Mouse (Mus musculus) lung, embryonic 16.5 days (tissue): ENCODE data around the gene Slc35g1. TPM values are rescaled to one million over a fixed set of nuclear protein-coding genes. Genes with fewer than 3 reads are reported as not detected.

Source experiments
- ATAC-seq: fragments of 200-750 bp; cut with Nextera tagmentation; 2 replicates; pipeline ENCODE4 v1.8.0; 2017; ENCODE audit warnings: low read depth, mild to moderate bottlenecking, moderate library complexity
- H3K27ac ChIP-seq: fragments of 300-500 bp; sonication (generic); 2 replicates; pipeline ENCODE4 v1.5.1; 2014; ENCODE audit warnings: mild to moderate bottlenecking, control low read depth, low read length
- H3K27me3 ChIP-seq: fragments of 300-500 bp; sonication (generic); 2 replicates; pipeline ENCODE4 v1.6.1; 2014; ENCODE audit warnings: low read depth, low read length, mixed read lengths; ENCODE audit not compliant: control insufficient read depth, insufficient read depth
- H3K36me3 ChIP-seq: fragments of 300-500 bp; sonication (generic); 2 replicates; pipeline ENCODE4 v1.6.1; 2014; ENCODE audit warnings: low read length; ENCODE audit not compliant: control insufficient read depth, insufficient read depth
- H3K4me1 ChIP-seq: fragments of 300-500 bp; sonication (generic); replicated peaks from 2 replicates; pipeline ENCODE4 v1.6.1; 2014; ENCODE audit warnings: low read length, mixed read lengths; ENCODE audit not compliant: control insufficient read depth, insufficient read depth
- H3K4me2 ChIP-seq: fragments of 300-500 bp; sonication (generic); 2 replicates; pipeline ENCODE4 v1.6.1; 2014; ENCODE audit warnings: low read depth, low read length, control low read depth
- H3K4me3 ChIP-seq: fragments of 300-500 bp; sonication (generic); 2 replicates; pipeline ENCODE4 v1.5.1; 2014; ENCODE audit warnings: mild to moderate bottlenecking, low read length, control low read depth
- H3K9ac ChIP-seq: fragments of 300-500 bp; sonication (generic); 2 replicates; pipeline ENCODE4 v1.6.1; 2014; ENCODE audit warnings: low read length, control low read depth
- H3K9me3 ChIP-seq: fragments of 300-500 bp; sonication (generic); 2 replicates; pipeline ENCODE4 v1.6.1; 2016; ENCODE audit warnings: low read length; ENCODE audit not compliant: control insufficient read depth
- WGBS: fragments of 180-500 bp; shearing (Covaris S2); extraction: QIAGEN DNeasy Blood & Tissue Kit; methylation state at CpG from one replicate; pipeline ENCODE4 v1.1.7; 2014; 5-methylcytosine and 5-hydroxymethylcytosine counted together
- polyA plus RNA-seq: library from polyadenylated mRNA; unstranded; fragments of >200 nt; fragmentation: Nextera tagmentation; extraction: Ambion mirVana; gene quantifications from 2 replicates; pipeline ENCODE4 v1.2.1, GENCODE M21; 2015

Slc35g1 gene
- polyA plus RNA-seq, 1 experiment from 2014 or later: 2.9 TPM

DNA sequence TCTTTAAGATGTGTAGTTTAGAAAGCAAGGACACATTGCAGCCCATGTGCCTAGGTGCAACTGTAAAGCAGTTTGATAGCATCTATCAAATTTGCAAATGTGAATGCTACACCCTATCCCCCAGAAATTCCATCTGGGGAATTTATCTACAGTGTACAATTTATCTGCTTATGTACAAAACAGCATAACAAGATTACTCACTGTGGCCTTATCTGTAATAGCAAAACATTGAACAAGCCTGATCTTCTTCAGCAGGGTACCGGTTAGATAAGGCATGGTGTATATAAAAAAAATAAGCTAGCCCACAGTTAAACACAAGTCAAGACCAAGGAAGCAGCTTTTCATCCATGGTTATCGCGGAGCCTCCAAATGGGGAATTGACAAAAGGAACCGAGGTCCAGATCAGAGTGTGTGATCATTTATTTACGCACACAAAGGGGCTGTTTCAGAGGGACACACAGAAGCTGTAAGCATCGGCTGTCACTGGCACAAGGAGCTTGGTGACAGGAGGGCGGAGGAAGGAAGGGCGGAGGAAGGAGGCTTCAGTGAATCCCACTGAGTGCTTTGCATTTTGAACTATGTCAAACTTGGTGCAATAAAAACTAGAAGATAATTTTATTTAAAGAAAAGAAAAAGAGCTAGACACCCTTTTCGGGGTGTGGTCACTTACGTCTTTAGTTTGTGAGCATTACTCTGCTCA, 14.7 kb downstream of the Slc35g1 start:
- no peaks in the 10 kb centered on the region for H3K27me3 ChIP-seq
- H3K4me1 ChIP-seq: no peaks in the 10 kb centered on the region
- 78% methylated on average over 10 of the region's 10 CpGs for WGBS
- no peak for ATAC-seq
- H3K9ac ChIP-seq: no peak overlapping the region
- no peaks in the 10 kb centered on the region for H3K36me3 ChIP-seq
- no peaks in the 10 kb centered on the region for H3K9me3 ChIP-seq
- H3K4me3 ChIP-seq: no peak overlapping the region
- H3K27ac ChIP-seq: no peak overlapping the region
- no peak overlapping the region for H3K4me2 ChIP-seq

DNA sequence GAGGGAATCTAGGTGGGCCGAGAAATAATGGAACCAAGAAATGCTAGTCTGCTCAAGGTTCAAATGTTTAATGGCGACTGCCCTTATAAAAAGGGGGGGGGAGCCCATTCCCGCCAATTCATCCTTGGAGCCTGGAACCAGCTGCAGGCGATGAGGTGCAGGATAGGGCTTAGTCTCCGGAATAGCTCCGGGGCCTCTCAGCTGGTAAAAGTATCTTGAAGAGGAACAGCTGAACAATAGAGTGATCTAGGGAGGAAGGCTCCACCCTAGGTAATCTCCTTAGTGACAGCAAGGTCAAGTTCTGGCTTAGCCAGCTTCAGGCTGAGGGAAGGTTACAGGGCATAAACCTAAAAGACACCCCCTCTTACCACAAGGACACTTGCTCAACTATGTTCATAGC, 18.1 kb downstream of the Slc35g1 start:
- Histone ChIP-seq H3K4me2 (no peak overlapping the region), H3K9me3 (no peaks in the 10 kb centered on the region), H3K4me3 (no peak overlapping the region), H3K9ac (no peak overlapping the region), H3K4me1 (peaks cover 2% of the 10 kb centered on the region), H3K27me3 (no peaks in the 10 kb centered on the region), H3K36me3 (no peaks in the 10 kb centered on the region), H3K27ac (no peak overlapping the region)
- 81% methylated on average over 6 of the region's 6 CpGs for WGBS
- no peak for ATAC-seq

DNA sequence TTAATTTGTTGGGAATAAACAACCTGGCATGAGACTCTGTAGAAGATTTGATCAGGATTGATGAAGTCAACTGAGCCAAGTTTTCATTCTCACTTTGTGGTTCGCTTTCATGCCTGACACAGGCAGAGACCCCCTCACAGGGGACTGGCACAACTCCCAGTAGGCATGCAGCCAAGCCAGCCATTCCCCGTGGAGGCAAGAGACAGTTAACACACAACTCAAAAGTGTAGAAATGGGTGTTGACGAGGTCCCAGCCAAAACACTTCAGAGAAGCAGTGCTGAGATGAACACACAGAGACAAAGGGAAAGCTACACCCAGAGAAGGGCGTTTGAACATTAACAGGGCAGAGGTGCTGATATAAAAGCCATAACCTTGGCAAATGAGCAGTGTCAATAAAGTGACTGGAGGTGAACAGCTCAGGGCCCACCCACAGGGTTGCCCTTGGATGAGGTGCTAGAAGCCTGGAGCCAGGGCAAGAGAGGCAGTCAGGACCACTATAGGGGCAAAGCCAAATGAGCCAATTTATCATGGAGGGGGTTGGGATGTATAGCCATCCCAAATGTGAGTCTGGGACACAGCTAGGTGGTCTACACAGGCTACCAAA, 23.1 kb downstream of the Slc35g1 start:
- no peaks in the 10 kb centered on the region for H3K36me3 ChIP-seq
- H3K4me3 ChIP-seq: no peak overlapping the region
- no peak overlapping the region for H3K4me2 ChIP-seq
- H3K4me1 ChIP-seq: peaks cover 5% of the 10 kb centered on the region
- H3K27me3 ChIP-seq: no peaks in the 10 kb centered on the region
- 0 out of 2 replicates have a peak, but pooled peaks have one; percentile 41 for ATAC-seq
- no peaks in the 10 kb centered on the region for H3K9me3 ChIP-seq
- 22% methylated on average over 4 of the region's 4 CpGs for WGBS
- no peak overlapping the region for H3K27ac ChIP-seq
- no peak overlapping the region for H3K9ac ChIP-seq

DNA sequence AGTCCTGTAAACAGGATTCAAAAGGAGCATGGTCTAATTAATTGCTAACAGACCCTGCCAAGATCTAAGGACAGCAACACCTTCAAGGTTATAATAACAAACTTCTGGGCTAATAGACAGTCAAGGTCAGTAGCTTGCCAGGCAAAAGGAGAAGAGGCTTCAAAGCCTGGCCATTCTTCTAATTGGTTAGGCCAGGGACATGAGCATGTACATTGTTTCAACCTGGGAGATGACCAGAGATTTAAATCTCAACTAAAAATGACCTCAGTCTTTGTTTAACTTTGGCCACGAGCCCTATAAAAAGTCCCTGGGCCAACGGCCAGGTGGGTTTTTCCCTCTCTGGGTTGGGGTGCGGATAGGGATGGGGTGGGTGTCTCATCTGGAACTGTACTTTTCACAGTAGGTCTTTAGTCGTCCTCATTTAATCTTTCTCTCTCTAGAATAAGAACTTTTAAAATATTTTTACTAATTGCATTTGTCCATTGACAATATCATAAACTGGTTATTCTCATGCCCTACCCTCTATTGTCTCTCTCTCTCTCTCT, 25.0 kb downstream of the Slc35g1 start:
- no peaks in the 10 kb centered on the region for H3K36me3 ChIP-seq
- H3K27me3 ChIP-seq: no peaks in the 10 kb centered on the region
- no peak overlapping the region for H3K9ac ChIP-seq
- ATAC-seq: no peak
- no peak overlapping the region for H3K4me2 ChIP-seq
- peaks cover 5% of the 10 kb centered on the region for H3K4me1 ChIP-seq
- WGBS: 52% methylated on average over 4 of the region's 4 CpGs
- H3K27ac ChIP-seq: no peak overlapping the region
- no peaks in the 10 kb centered on the region for H3K9me3 ChIP-seq
- H3K4me3 ChIP-seq: no peak overlapping the region

DNA sequence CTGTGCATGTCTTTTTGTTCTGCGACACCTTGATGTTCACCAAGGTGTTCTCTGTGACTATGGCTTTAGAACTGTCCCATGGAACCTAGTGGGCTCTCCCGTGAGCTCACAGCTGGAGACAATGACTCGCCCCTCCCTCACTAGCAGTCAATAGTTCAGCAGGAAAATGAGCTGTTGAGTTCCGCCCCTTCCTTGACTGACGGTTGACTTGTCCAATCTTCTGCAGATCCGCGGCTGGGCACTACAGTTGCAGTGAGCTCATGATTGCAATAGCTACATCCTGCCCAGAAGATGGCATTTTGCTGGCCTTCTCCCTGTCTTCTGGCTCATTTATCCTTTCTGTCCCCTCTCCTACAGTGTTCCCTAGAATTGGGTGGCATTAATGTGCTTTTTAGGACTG, 25.7 kb downstream of the Slc35g1 start:
- Histone ChIP-seq H3K36me3 (no peaks in the 10 kb centered on the region), H3K27me3 (no peaks in the 10 kb centered on the region), H3K9ac (no peak overlapping the region), H3K4me2 (no peak overlapping the region), H3K27ac (no peak overlapping the region), H3K4me3 (no peak overlapping the region), H3K9me3 (no peaks in the 10 kb centered on the region), H3K4me1 (peaks cover 5% of the 10 kb centered on the region)
- 58% methylated on average over 7 of the region's 7 CpGs for WGBS
- ATAC-seq: no peak

DNA sequence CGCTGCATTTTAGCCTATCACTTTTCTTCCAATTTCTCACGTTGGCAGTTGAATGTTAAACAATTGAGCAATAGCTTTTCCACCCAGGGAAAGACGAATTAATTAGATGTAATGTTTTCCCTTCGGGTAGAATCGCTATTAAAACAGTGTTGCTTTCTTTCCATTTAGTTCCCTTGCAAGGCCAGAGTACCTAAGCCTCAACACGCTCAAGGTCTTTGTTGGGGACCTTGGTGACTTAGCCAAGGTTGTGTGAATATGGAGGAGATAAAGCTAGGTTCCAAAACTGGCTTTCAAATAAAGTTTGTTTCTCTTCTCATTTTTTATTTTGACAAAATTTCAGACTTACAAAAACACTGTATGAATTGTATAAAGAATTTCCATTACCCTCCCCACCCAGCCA, 27.1 kb downstream of the Slc35g1 start:
- Histone ChIP-seq H3K4me1 (peaks cover 5% of the 10 kb centered on the region), H3K4me2 (no peak overlapping the region), H3K9ac (no peak overlapping the region), H3K36me3 (no peaks in the 10 kb centered on the region), H3K9me3 (no peaks in the 10 kb centered on the region), H3K27me3 (no peaks in the 10 kb centered on the region), H3K4me3 (no peak overlapping the region), H3K27ac (no peak overlapping the region)
- ATAC-seq: no peak
- 41% methylated on average over 6 of the region's 6 CpGs for WGBS

DNA sequence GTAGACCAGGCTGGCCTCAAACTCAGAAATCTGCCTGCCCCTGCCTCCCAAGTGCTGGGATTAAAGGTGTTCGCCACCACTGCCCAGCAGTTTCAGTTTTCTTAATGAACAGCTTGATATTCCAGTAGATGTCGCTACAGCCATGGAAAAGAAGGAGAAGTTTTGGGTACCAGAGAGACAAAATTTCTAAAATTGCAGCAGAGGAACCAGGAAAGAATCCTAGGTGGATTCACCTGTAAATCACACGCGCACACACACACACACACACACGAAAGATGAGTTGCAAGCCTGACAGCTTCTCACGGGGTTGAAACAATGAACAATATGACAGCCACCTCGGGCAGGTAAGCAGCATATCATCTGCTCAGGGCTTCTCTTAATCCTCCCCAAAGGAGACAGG, 28.1 kb downstream of the Slc35g1 start:
- ATAC-seq: no peak
- WGBS: 39% methylated on average over 7 of the region's 7 CpGs
- H3K4me2 ChIP-seq: no peak overlapping the region
- no peak overlapping the region for H3K27ac ChIP-seq
- no peak overlapping the region for H3K9ac ChIP-seq
- no peaks in the 10 kb centered on the region for H3K36me3 ChIP-seq
- no peak overlapping the region for H3K4me3 ChIP-seq
- H3K27me3 ChIP-seq: no peaks in the 10 kb centered on the region
- no peaks in the 10 kb centered on the region for H3K9me3 ChIP-seq
- H3K4me1 ChIP-seq: peaks cover 3% of the 10 kb centered on the region

DNA sequence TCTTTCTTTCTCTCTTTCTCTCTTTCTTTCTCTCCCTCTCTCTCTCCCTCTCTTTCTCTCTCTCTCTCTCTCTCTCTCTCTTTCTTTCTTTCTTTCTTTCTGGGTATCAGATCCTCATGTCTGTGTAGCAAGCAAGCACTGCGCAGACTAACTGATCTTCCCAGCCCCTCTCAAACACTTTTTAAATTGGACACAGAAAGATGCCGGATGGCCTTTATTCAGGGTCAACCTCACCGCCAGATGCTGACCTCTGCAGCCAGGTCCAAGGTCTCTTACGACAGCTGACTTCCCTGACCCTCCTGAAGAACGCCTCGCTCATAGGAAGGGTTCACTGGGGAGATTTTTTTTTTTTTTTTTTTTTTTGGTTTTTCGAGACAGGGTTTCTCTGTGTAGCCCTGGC, 28.8 kb downstream of the Slc35g1 start:
- no peaks in the 10 kb centered on the region for H3K9me3 ChIP-seq
- no peak overlapping the region for H3K27ac ChIP-seq
- H3K27me3 ChIP-seq: no peaks in the 10 kb centered on the region
- no peaks in the 10 kb centered on the region for H3K36me3 ChIP-seq
- no peak overlapping the region for H3K4me2 ChIP-seq
- no peaks in the 10 kb centered on the region for H3K4me1 ChIP-seq
- no peak overlapping the region for H3K4me3 ChIP-seq
- no peak overlapping the region for H3K9ac ChIP-seq
- WGBS: 79% methylated on average over 6 of the region's 7 CpGs
- ATAC-seq: no peak

DNA sequence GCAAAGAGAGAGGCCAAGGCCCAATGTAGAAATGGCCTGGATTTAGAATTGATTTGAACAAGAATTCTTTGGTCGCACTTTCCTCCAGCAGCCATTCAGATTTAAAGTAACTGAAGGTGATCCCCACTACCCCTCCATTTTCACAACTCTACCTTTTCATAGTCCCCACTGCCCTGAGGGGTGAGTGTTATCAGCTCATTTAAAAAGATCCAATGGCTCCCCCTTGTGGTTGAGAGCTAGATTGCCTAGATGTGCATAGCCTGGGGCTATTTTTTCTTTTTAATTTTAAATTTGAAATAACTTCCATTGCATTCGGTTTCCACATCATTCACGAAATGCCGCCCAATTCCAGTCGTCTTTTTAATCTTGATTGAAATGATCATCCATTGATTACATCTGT, 33.5 kb downstream of the Slc35g1 start:
- Histone ChIP-seq H3K4me3 (no peak overlapping the region), H3K9me3 (no peaks in the 10 kb centered on the region), H3K36me3 (no peaks in the 10 kb centered on the region), H3K27ac (no peak overlapping the region), H3K4me1 (no peaks in the 10 kb centered on the region), H3K4me2 (no peak overlapping the region), H3K27me3 (no peaks in the 10 kb centered on the region), H3K9ac (no peak overlapping the region)
- 50% methylated on average over 5 of the region's 5 CpGs for WGBS
- ATAC-seq: no peak
